ENCODE assay signal across 11 mouse cellular contexts in the genomic region with DNA sequence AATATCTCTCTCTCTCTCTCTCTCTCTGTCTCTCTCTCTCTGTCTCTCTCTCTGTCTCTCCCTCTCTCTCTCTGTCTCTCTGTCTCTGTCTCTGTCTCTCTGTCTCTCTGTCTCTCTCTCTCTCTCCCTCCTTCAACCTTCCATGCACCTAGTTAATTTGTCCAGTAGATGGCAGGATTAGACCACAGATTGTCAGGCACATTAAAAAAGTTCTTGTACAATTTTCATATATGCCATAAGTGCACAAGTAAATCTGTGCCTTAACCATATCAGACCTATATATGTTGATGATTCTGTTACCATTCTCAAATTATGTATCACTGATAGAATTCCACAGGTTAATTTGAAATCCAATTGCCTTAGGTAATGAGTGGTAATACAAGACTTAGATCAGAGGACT.
DNase-seq lines count a peak whose midpoint lies in the region; ATAC-seq and TF ChIP-seq lines count a peak whose summit lies in the region.
"Had no signal": no experiment of that assay in that cellular context is flagged by ENCODE, and none has a peak within 500 bp of the region (broad histone marks: within the 10 kb centered on the region; RNA-seq: fewer than 3 reads in every experiment).

No protein-coding gene starts in this region.

- H3K9me3 ChIP-seq in kidney, postnatal 0 days (replicated peaks; ENCODE audit: low read length): no peaks in the 10 kb centered on the region
- H3K9me3 ChIP-seq in E14TG2a.4 (ENCODE audit: low read length): peaks cover 13% of the 10 kb centered on the region; the same call in 1 of the 2 replicates

- peak in 1 of 2 experiments; percentile 4 for DNase-seq in cerebellum, adult 2 months
- no peak for DNase-seq in cerebellum, adult 11-12 months
- DNase-seq in kidney, postnatal 0 days (ENCODE audit: low spot score): peak; percentile 44
- DNase-seq in kidney, postnatal 36 days: no peak
- peak; percentile 7 for DNase-seq in fibroblast of lung, adult 2 months (ENCODE audit: low read depth)
- DNase-seq in adrenal gland, postnatal 36 days: no peak
- no peak for DNase-seq in adrenal gland, postnatal 4 days (ENCODE audit: low spot score in 2 of 2)
- DNase-seq: adrenal gland, adult 2 months; spleen, adult 18-20 months had no signal

- no peaks in the 10 kb centered on the region for H3K36me3 ChIP-seq in kidney, postnatal 0 days (ENCODE audit: insufficient read depth, low read length)
- no peaks in the 10 kb centered on the region for H3K36me3 ChIP-seq in E14TG2a.4 (ENCODE audit: insufficient read depth, low read length)

- H3K4me2 ChIP-seq in kidney, postnatal 0 days (ENCODE audit: low read length): no peak overlapping the region

- H3K4me3 ChIP-seq in cerebellum, adult 2 months (replicated peaks; ENCODE audit: insufficient read depth, low read depth, low read length): no peak overlapping the region
- H3K4me3 ChIP-seq in kidney, postnatal 0 days (replicated peaks; ENCODE audit: low read depth, low read length): no peak overlapping the region
- no peak overlapping the region for H3K4me3 ChIP-seq in E14TG2a.4 (replicated peaks; ENCODE audit: low read length)

- H3K4me1 ChIP-seq in cerebellum, adult 2 months (ENCODE audit: control insufficient read depth, insufficient read depth, low read length): no peaks in the 10 kb centered on the region
- no peaks in the 10 kb centered on the region for H3K4me1 ChIP-seq in kidney, postnatal 0 days (replicated peaks; ENCODE audit: insufficient read depth, low read length)
- H3K4me1 ChIP-seq in E14TG2a.4 (replicated peaks; ENCODE audit: low read depth, low read length): no peaks in the 10 kb centered on the region

- TF ChIP-seq CTCF in cerebellum, adult 2 months (IDR thresholded peaks at IDR 0.05; ENCODE audit: borderline replicate concordance, insufficient read depth, low read depth, low read length): peak; percentile 35; the same call in 1 of the 2 replicates
- peak; percentile 72 for TF ChIP-seq CTCF in kidney, postnatal 0 days (IDR thresholded peaks at IDR 0.05; ENCODE audit: low read depth)
- TF ChIP-seq CTCF in E14TG2a.4 (conservative IDR thresholded peaks at IDR 0.05; ENCODE audit: low read length): peak; percentile 27; the same call in 1 of the 2 replicates

- no peaks in the 10 kb centered on the region for H3K27me3 ChIP-seq in cerebellum, adult 2 months (ENCODE audit: control insufficient read depth, insufficient read depth, low read length)
- H3K27me3 ChIP-seq in kidney, postnatal 0 days (ENCODE audit: insufficient read depth, low read length): no peaks in the 10 kb centered on the region
- H3K27me3 ChIP-seq in E14TG2a.4 (ENCODE audit: insufficient read depth, low read length): no peaks in the 10 kb centered on the region

- no peak overlapping the region for H3K27ac ChIP-seq in cerebellum, adult 2 months (ENCODE audit: insufficient read depth, low read length)
- H3K27ac ChIP-seq in kidney, postnatal 0 days: no peak overlapping the region
- H3K27ac ChIP-seq: macrophage had no signal

- no peak for ATAC-seq in kidney, postnatal 0 days (replicated peaks; ENCODE audit: low FRiP score, low read depth)

- no peak for TF ChIP-seq POLR2A in cerebellum, adult 2 months (IDR thresholded peaks at IDR 0.05; ENCODE audit: borderline replicate concordance, insufficient read depth, low read length)

- no peak overlapping the region for H3K9ac ChIP-seq in kidney, postnatal 0 days (ENCODE audit: low read depth, low read length)

Comparison
In these comparisons a context has a peak if more than half of its experiments do, and no peak if none do; other contexts are left out.
1. DNase-seq: peak in kidney, postnatal 0 days (single experiment) and fibroblast of lung, adult 2 months (single experiment); none in cerebellum, adult 11-12 months (single experiment), kidney, postnatal 36 days (0 of 2), adrenal gland, postnatal 36 days (0 of 2) and adrenal gland, postnatal 4 days (0 of 2).
2. Peak in every context shown above with its lines, with median percentiles within 50 percentile points of each other: CTCF ChIP-seq.